Mouse (Mus musculus): ENCODE measurements around the gene Lmln.

GRCm38 (mm10) chr16:33070928-33071327 is 8.6 kb downstream of the Lmln start:
- TF ChIP-seq GATA1 (IDR thresholded peaks at IDR 0.05; ENCODE audit: borderline replicate concordance, low read length) (no peak), FLI1 (IDR thresholded peaks at IDR 0.05; ENCODE audit: low read length) (no peak)
